Mouse (Mus musculus) megakaryocyte, adult 5-6 weeks (primary cell): ENCODE measurements around the gene Mgme1. TPM values are rescaled to one million over a fixed set of nuclear protein-coding genes. Genes with fewer than 3 reads are reported as not detected.

Experiments used
- ATAC-seq: 2 replicates; pipeline ENCODE4 v1.8.0; 2016; ENCODE audit warnings: mild to moderate bottlenecking, inconsistent platforms; ENCODE audit not compliant: poor library complexity, severe bottlenecking
- total RNA-seq, 2 experiments: library from RNA; stranded (forward) in 1 of 2; stranded (reverse) in 1 of 2; fragments of 153-499, 151-499 nt in 1 of 2; fragments of 221-1000, 200-1000 nt in 1 of 2; gene quantifications; 2 replicates each; pipeline versions ENCODE4 v1.2.3 to v1.2.4; 2015 to 2017

Mgme1 gene
- total RNA-seq (2015) (6.8 and 9.4 TPM in 2 replicates), total RNA-seq (2017) (12.8 and 13.2 TPM in 2 replicates)

GRCm38 (mm10) chr2:144270507-144271420 lies at the start of gene Mgme1, which contains the start of gene Snx5:
Gene Mgme1 (plus strand): TSS chr2:144270663.
Gene Snx5 (minus strand): TSS chr2:144270906.
- ATAC-seq = peak; percentile 75

- peak; percentile 55 for ATAC-seq
Measured at GRCm38 (mm10) chr2:144224351-144224750, 46.1 kb upstream of the Mgme1 start.

GRCm38 (mm10) chr2:144226906-144227586 lies 43.4 kb upstream of the Mgme1 start:
- ATAC-seq = no peak

- ATAC-seq = no peak
Measured at GRCm38 (mm10) chr2:144228521-144229346, 41.7 kb upstream of the Mgme1 start.

GRCm38 (mm10) chr2:144229647-144230046 lies 40.8 kb upstream of the Mgme1 start:
- no peak for ATAC-seq

- ATAC-seq = peak; percentile 24
Measured at GRCm38 (mm10) chr2:144230498-144230897, 40.0 kb upstream of the Mgme1 start.

- peak; percentile 78 for ATAC-seq
Measured at GRCm38 (mm10) chr2:144231115-144231514, 39.3 kb upstream of the Mgme1 start.

GRCm38 (mm10) chr2:144233534-144233933 lies 36.9 kb upstream of the Mgme1 start:
- no peak for ATAC-seq

GRCm38 (mm10) chr2:144235776-144236175 lies 34.7 kb upstream of the Mgme1 start:
- no peak for ATAC-seq

GRCm38 (mm10) chr2:144236791-144237584 lies 33.5 kb upstream of the Mgme1 start:
- ATAC-seq = peak; percentile 60

GRCm38 (mm10) chr2:144238341-144238740 lies 32.1 kb upstream of the Mgme1 start:
- no peak for ATAC-seq

- no peak for ATAC-seq
Measured at GRCm38 (mm10) chr2:144239318-144239717, 31.1 kb upstream of the Mgme1 start.

- ATAC-seq = peak; percentile 42
Measured at GRCm38 (mm10) chr2:144240095-144240899, 30.2 kb upstream of the Mgme1 start.

GRCm38 (mm10) chr2:144245464-144245863 lies 25.0 kb upstream of the Mgme1 start:
- ATAC-seq = peak; percentile 82

GRCm38 (mm10) chr2:144246270-144246669 lies 24.2 kb upstream of the Mgme1 start:
- ATAC-seq = no peak

- peak; percentile 77 for ATAC-seq
Measured at GRCm38 (mm10) chr2:144247337-144247978, 23.0 kb upstream of the Mgme1 start.

- ATAC-seq = no peak
Measured at GRCm38 (mm10) chr2:144248613-144249376, 21.7 kb upstream of the Mgme1 start.

GRCm38 (mm10) chr2:144250111-144250510 lies 20.4 kb upstream of the Mgme1 start:
- no peak for ATAC-seq
